Mouse (Mus musculus) heart, embryonic 16.5 days (tissue): ENCODE measurements around the gene Mmgt1. TPM values are rescaled to one million over a fixed set of nuclear protein-coding genes. Genes with fewer than 3 reads are reported as not detected.

Source experiments
- ATAC-seq: fragments of 200-750 bp; cut with Nextera tagmentation; replicated peaks from 2 replicates; pipeline ENCODE4 v1.8.0; 2017; ENCODE audit warnings: moderate number of reproducible peaks; ENCODE audit not compliant: insufficient read depth, low FRiP score; ENCODE audit errors: extremely low read depth
- H3K27ac ChIP-seq: fragments of 300-500 bp; sonication (generic); 2 replicates; pipeline ENCODE4 v1.5.1; 2014; ENCODE audit warnings: mild to moderate bottlenecking, low read length, control low read depth, moderate library complexity
- H3K27me3 ChIP-seq: fragments of 300-500 bp; sonication (generic); 2 replicates; pipeline ENCODE4 v1.6.1; 2014; ENCODE audit warnings: low read length, mixed read lengths; ENCODE audit not compliant: control insufficient read depth, insufficient read depth
- H3K36me3 ChIP-seq: fragments of 300-500 bp; sonication (generic); 2 replicates; pipeline ENCODE4 v1.6.1; 2014; ENCODE audit not compliant: control insufficient read depth, insufficient read depth
- H3K4me1 ChIP-seq: fragments of 300-500 bp; sonication (generic); 2 replicates; pipeline ENCODE4 v1.6.1; 2014; ENCODE audit warnings: low read length, mixed read lengths; ENCODE audit not compliant: control insufficient read depth, insufficient read depth
- H3K4me2 ChIP-seq: fragments of 300-500 bp; sonication (generic); 2 replicates; pipeline ENCODE4 v1.6.1; 2014; ENCODE audit warnings: low read depth, mild to moderate bottlenecking, control low read depth, low read length
- H3K4me3 ChIP-seq: fragments of 300-500 bp; sonication (generic); 2 replicates; pipeline ENCODE4 v1.5.1; 2014; ENCODE audit warnings: mild to moderate bottlenecking, control low read depth, low read length
- H3K9ac ChIP-seq: fragments of 300-500 bp; sonication (generic); 2 replicates; pipeline ENCODE4 v1.6.1; 2014; ENCODE audit warnings: low read length, control low read depth
- H3K9me3 ChIP-seq: fragments of 300-500 bp; sonication (generic); replicated peaks from 2 replicates; pipeline ENCODE4 v1.6.1; 2016; ENCODE audit warnings: low read length; ENCODE audit not compliant: control insufficient read depth
- WGBS: fragments of 180-500 bp; shearing (Covaris S2); extraction: QIAGEN DNeasy Blood & Tissue Kit; methylation state at CpG from one replicate; pipeline ENCODE4 v1.1.7; 2014; 5-methylcytosine and 5-hydroxymethylcytosine counted together
- polyA plus RNA-seq: library from polyadenylated mRNA; unstranded; fragments of >200 nt; fragmentation: Nextera tagmentation; extraction: Ambion mirVana; gene quantifications from 2 replicates; pipeline ENCODE4 v1.2.1, GENCODE M21; 2015

Mmgt1 gene
- polyA plus RNA-seq, result 24.6 and 26.1 TPM in 2 replicates

- no peaks in the 10 kb centered on the region for H3K27me3 ChIP-seq
- peak within 1 kb of the TSS; percentile 82 for H3K27ac ChIP-seq
- no peaks in the 10 kb centered on the region for H3K9me3 ChIP-seq
- H3K4me1 ChIP-seq, result no peaks in the 10 kb centered on the region; the same call in 1 of the 2 replicates
- no peaks in the 10 kb centered on the region for H3K36me3 ChIP-seq
- H3K9ac ChIP-seq, result peak within 1 kb of the TSS; percentile 86
- H3K4me2 ChIP-seq, result peak within 1 kb of the TSS; percentile 70
- peak; percentile 98 for ATAC-seq
- peak within 1 kb of the TSS; percentile 88 for H3K4me3 ChIP-seq
- WGBS, result 15% methylated on average over 43 of the region's 44 CpGs
Measured at GRCm38 (mm10) chrX:56597887-56598640, at the start of gene Mmgt1. Gene Mmgt1, minus strand, starts transcription at chrX:56598069.

DNA sequence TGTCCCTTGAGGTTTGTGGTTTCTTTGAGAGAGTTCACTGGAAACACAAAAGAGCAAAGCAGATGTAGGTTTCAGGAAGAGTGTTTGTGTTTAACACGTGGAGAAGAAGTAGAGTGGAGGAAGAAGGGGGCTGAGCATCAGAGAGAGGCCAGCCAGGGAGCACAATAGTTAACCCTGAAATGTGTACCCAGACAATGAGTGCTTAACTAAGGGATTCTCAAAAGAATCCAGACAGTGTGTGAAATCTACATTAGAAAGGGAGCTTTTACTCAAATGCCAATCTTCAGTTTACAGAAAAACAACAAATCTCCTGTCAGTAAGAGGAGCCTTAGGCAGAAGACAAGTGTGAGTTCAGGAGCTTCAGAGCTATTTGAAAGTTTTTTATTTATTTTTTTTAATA lies 42.2 kb upstream of the Mmgt1 start:
- Histone ChIP-seq H3K4me3 (no peak overlapping the region), H3K27me3 (no peaks in the 10 kb centered on the region), H3K9ac (no peak overlapping the region), H3K4me2 (no peak overlapping the region), H3K27ac (no peak overlapping the region), H3K36me3 (no peaks in the 10 kb centered on the region), H3K4me1 (no peaks in the 10 kb centered on the region), H3K9me3 (no peaks in the 10 kb centered on the region)
- WGBS, result 10% methylated on average over 1 of the region's 1 CpGs
- ATAC-seq, result no peak

DNA sequence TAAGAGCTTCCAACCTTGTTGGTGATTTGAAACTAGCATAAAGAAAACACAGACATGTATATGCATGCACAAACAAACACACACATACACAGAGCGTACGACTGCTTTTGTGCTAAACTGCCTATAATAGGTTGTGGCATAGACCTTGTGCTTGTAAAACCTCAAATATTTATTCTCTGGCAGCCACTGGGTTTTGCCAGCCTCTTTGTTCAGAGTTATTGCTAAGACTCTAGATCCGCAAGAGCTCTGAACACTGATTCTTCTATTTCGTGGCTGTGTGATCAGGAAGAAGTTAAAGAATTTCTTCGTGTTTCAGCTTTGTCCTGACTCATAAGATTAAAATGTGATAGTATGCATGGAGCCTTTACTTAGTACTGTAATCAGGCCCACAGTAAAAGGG lies 38.3 kb upstream of the Mmgt1 start:
- Histone ChIP-seq H3K4me2 (no peak overlapping the region), H3K9ac (no peak overlapping the region), H3K27ac (no peak overlapping the region), H3K4me3 (no peak overlapping the region), H3K36me3 (no peaks in the 10 kb centered on the region), H3K4me1 (no peaks in the 10 kb centered on the region), H3K27me3 (no peaks in the 10 kb centered on the region), H3K9me3 (no peaks in the 10 kb centered on the region)
- 75% methylated on average over 5 of the region's 5 CpGs for WGBS
- ATAC-seq, result no peak

DNA sequence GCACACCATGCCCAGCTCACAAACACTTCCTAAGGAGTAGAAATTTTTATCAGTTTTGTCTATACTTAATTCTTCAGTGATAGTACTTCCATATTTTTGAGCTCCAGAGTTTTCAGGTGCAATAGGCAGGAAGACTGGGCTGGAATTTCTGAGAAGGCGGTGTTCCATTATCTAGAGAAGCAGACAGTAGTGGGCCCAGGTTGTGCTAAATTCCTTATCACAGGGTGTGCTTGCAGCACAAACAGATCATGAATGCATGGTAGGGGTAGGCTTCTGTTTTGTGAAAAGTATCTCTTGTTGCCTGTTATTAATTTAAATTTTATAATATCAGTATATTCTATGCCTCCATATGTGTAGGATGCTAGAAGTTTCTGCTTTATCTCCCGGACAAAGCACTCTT lies 17.4 kb upstream of the Mmgt1 start:
- H3K27me3 ChIP-seq, result no peaks in the 10 kb centered on the region
- peaks cover 5% of the 10 kb centered on the region; the same call in 1 of the 2 replicates for H3K4me1 ChIP-seq
- no peak for ATAC-seq
- no peak overlapping the region for H3K27ac ChIP-seq
- H3K4me2 ChIP-seq, result no peak overlapping the region
- H3K9ac ChIP-seq, result no peak overlapping the region
- 81% methylated on average over 2 of the region's 2 CpGs for WGBS
- no peak overlapping the region for H3K4me3 ChIP-seq
- H3K36me3 ChIP-seq, result no peaks in the 10 kb centered on the region
- H3K9me3 ChIP-seq, result no peaks in the 10 kb centered on the region

- no peak; the same call in 1 of the 2 replicates for ATAC-seq
- no peaks in the 10 kb centered on the region for H3K9me3 ChIP-seq
- peak overlapping the region; percentile 81 for H3K9ac ChIP-seq
- no peaks in the 10 kb centered on the region for H3K36me3 ChIP-seq
- peak overlapping the region; percentile 81 for H3K4me2 ChIP-seq
- peaks cover 5% of the 10 kb centered on the region; the same call in 1 of the 2 replicates for H3K4me1 ChIP-seq
- H3K4me3 ChIP-seq, result peak overlapping the region; percentile 72
- H3K27ac ChIP-seq, result no peak overlapping the region; the same call in 1 of the 2 replicates
- H3K27me3 ChIP-seq, result no peaks in the 10 kb centered on the region
- WGBS, result 9% methylated on average over 13 of the region's 13 CpGs
Measured at GRCm38 (mm10) chrX:56610318-56610694, 12.4 kb upstream of the Mmgt1 start.

DNA sequence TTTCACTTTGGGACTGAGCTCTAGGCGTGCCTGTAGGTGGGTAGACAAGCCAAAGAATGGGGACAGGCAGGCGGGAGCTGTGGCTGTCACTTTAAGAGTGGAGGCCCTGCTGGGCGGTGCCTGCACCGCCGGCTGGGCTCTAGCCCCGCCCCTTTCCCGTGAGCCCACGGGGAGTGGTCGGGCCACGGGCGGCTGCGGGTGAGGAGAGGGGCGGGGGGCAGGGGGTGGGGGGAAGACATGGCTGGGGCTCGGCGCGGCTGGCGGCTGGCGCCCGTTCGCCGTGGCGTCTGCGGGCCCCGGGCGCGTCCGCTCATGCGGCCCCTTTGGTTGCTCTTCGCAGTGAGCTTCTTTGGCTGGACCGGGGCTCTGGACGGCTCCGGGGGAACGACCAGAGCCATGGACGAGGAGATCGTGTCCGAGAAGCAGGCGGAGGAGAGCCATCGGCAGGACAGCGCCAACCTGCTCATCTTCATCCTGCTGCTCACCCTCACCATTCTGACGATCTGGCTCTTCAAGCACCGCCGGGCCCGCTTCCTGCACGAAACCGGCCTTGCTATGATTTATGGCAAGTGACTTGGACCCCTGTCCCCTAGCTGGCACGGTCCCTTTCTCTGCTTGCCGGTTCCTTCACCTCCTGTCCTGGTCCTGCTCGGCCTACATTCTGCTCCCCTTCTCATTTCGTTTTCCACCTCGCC lies 11.9 kb upstream of the Mmgt1 start, which contains the start of gene Slc9a6:
TSS of gene Slc9a6 (plus strand) at position 135 of the 695 bp plus-strand sequence.
- Histone ChIP-seq H3K4me2 (peak within 1 kb of the TSS; percentile 81), H3K4me1 (peaks cover 5% of the 10 kb centered on the region; the same call in 1 of the 2 replicates), H3K9me3 (no peaks in the 10 kb centered on the region), H3K9ac (peak within 1 kb of the TSS; percentile 81), H3K27me3 (no peaks in the 10 kb centered on the region), H3K27ac (peak within 1 kb of the TSS; percentile 66), H3K36me3 (no peaks in the 10 kb centered on the region), H3K4me3 (peak within 1 kb of the TSS; percentile 72)
- peak; percentile 98 for ATAC-seq
- 10% methylated on average over 29 of the region's 50 CpGs for WGBS

DNA sequence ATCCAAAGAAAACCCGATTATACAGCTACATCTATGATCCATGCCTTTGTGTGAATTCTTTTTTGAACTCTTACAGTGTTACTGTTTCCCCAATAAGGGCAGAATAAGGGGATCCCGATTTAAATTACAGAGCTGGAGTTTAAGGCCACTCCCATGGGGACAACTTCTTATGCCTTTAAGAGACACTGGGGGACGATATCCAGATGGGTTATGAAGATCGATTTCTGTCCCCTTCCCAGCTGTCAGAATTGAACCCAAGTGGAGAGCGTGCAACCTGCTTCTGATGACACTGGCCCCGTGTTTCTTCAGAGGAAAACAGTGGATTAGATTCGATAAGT lies 11.4 kb upstream of the Mmgt1 start:
- Histone ChIP-seq H3K4me1 (peaks cover 5% of the 10 kb centered on the region; the same call in 1 of the 2 replicates), H3K4me3 (peak overlapping the region; percentile 72), H3K27me3 (no peaks in the 10 kb centered on the region), H3K9me3 (no peaks in the 10 kb centered on the region), H3K36me3 (no peaks in the 10 kb centered on the region), H3K27ac (peak overlapping the region; percentile 39; the same call in 1 of the 2 replicates), H3K4me2 (peak overlapping the region; percentile 64), H3K9ac (peak overlapping the region; percentile 69)
- 22% methylated on average over 7 of the region's 7 CpGs for WGBS
- ATAC-seq, result 0 out of 2 replicates have a peak, but pooled peaks have one; percentile 19

GRCm38 (mm10) chrX:56607032-56607710 lies 9.3 kb upstream of the Mmgt1 start:
- no peak for ATAC-seq
- Histone ChIP-seq H3K36me3 (no peaks in the 10 kb centered on the region), H3K4me1 (peaks cover 5% of the 10 kb centered on the region; the same call in 1 of the 2 replicates), H3K4me2 (no peak overlapping the region), H3K27me3 (no peaks in the 10 kb centered on the region), H3K4me3 (no peak overlapping the region), H3K9me3 (no peaks in the 10 kb centered on the region), H3K9ac (no peak overlapping the region), H3K27ac (no peak overlapping the region)
- 51% methylated on average over 7 of the region's 7 CpGs for WGBS
